Mouse (Mus musculus): Measurements from ENCODE around the gene Pcca.

GRCm38 (mm10) chr14:122883410-122883806 lies 349.3 kb downstream of the Pcca start:
- TF ChIP-seq GATA1 (IDR thresholded peaks at IDR 0.05; ENCODE audit: borderline replicate concordance, low read length) (no peak), FLI1 (IDR thresholded peaks at IDR 0.05; ENCODE audit: low read length) (no peak)
